Mouse (Mus musculus) adipocyte (in vitro differentiated cells): ENCODE measurements around the gene Scamp4.

Experiments used
- DNase-seq: peaks from one replicate; pipeline ENCODE4 v3.0.0-alpha.2; 2016; ENCODE audit warnings: low spot score

Gene Scamp4

GRCm38 (mm10) chr10:80653156-80653720 lies 50.6 kb downstream of the Scamp4 start:
- no peak for DNase-seq

GRCm38 (mm10) chr10:80654866-80655265 lies 52.2 kb downstream of the Scamp4 start:
- no peak for DNase-seq

- DNase-seq = no peak
Measured at GRCm38 (mm10) chr10:80655406-80656129, 52.9 kb downstream of the Scamp4 start.

GRCm38 (mm10) chr10:80656130-80656862 lies 53.6 kb downstream of the Scamp4 start:
- DNase-seq = peak; percentile 99

GRCm38 (mm10) chr10:80656863-80657623 lies 54.4 kb downstream of the Scamp4 start, which contains the start of gene Btbd2:
TSS of gene Btbd2 (minus strand) at chr10:80657071.
- no peak for DNase-seq

- DNase-seq = no peak
Measured at GRCm38 (mm10) chr10:80658194-80658840, 55.6 kb downstream of the Scamp4 start.

- DNase-seq = no peak
Measured at GRCm38 (mm10) chr10:80658841-80659202, 56.1 kb downstream of the Scamp4 start.

- DNase-seq = peak; percentile 83
Measured at GRCm38 (mm10) chr10:80659213-80659612, 56.5 kb downstream of the Scamp4 start.

GRCm38 (mm10) chr10:80661149-80661548 lies 58.5 kb downstream of the Scamp4 start:
- peak; percentile 30 for DNase-seq

- DNase-seq = no peak
Measured at GRCm38 (mm10) chr10:80663485-80664196, 61.0 kb downstream of the Scamp4 start.

GRCm38 (mm10) chr10:80664197-80665015 lies 61.7 kb downstream of the Scamp4 start:
- DNase-seq = peak; percentile 92

GRCm38 (mm10) chr10:80665016-80665380 lies 62.3 kb downstream of the Scamp4 start:
- DNase-seq = peak; percentile 91
